Mouse (Mus musculus): ENCODE results near the gene Plxdc1. TPM values are rescaled to one million over a fixed set of nuclear protein-coding genes. Genes with fewer than 3 reads are reported as not detected.

The Plxdc1 gene
- polyA plus RNA-seq, 2 experiments, result 0.20 to 0.38 TPM

DNA sequence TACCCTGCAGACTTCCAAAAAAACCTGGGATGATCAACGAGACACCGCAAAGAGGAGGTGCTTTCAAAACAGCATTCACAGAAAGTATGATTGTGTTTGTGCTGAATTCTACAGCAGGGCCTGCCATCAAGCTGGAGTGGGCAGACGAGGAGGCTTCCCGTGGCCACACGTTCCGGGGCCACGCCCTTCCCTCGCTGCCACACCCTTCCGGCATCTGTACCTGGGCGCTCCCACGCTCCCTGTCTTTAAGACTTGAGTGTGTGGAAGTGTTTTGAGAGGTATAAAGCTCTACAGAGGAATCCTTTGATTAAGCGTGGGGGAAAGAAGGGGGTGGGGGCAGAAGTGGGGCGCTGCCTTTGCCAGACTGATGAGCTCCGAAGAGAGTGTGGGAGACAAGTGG, 73.1 kb downstream of the Plxdc1 start:
- Histone ChIP-seq H3K27ac (no peak overlapping the region), H3K36me3 (replicated peaks; ENCODE audit: control insufficient read depth, insufficient read depth, low read depth) (no peaks in the 10 kb centered on the region), H3K4me3 (ENCODE audit: insufficient read depth in 1 of 2, low read depth in 2 of 2, low read length in 2 of 2) (no peak overlapping the region), H3K27me3 (ENCODE audit: control insufficient read depth, insufficient read depth, low read length) (no peaks in the 10 kb centered on the region), H3K4me1 (replicated peaks; ENCODE audit: control insufficient read depth in 2 of 2, insufficient read depth in 2 of 2, low read length in 1 of 2) (no peaks in the 10 kb centered on the region), H3K9me3 (ENCODE audit: control insufficient read depth, low read length) (no peaks in the 10 kb centered on the region), H3K9ac (replicated peaks) (no peak overlapping the region), H3K4me2 (ENCODE audit: low read depth) (no peak overlapping the region)
- ATAC-seq (ENCODE audit: insufficient read depth) (no peak), DNase-seq (ENCODE audit: low read depth in 3 of 3, low spot score in 3 of 3) (no peak)
- TF ChIP-seq EP300 (IDR thresholded peaks at IDR 0.05; ENCODE audit: low read depth) (no peak), CTCF (IDR thresholded peaks at IDR 0.05; ENCODE audit: low read depth) (no peak)
- 63% methylated on average over 14 of the region's 14 CpGs for WGBS (ENCODE audit: insufficient replicate concordance)

DNA sequence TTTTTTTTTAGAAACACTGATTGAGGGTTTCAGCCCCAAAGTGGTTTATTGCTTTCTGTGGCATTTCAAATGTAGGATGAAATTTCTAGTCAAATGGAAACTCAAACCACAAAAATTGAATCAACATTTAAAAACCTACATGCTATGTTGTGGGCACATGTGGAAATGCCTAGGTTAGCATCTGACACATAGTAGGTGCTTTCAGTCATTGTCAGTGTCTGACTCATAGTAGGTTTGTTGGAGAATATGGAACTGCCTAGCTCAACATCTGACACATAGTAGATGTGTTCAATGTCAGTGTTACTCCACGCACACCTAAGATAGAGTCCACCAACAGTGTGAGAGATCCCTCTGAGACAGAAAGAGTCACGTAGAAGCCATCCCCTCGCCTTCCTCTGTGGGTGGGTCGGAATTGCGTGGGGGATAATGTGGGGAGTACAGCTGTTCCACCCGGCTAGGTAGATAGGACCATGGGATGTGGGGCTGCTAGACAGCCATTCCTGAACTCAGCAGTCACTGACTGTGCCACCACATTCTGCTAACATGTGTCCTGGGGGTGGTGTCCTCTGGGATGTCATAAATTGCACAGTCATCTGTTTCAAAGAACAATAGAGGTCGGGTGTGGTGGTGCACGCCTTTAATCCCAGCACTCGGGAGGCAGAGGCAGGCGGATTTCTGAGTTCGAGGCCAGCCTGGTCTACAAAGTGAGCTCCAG, 77.5 kb downstream of the Plxdc1 start:
- Histone ChIP-seq H3K36me3 (replicated peaks; ENCODE audit: control insufficient read depth, insufficient read depth, low read depth) (no peaks in the 10 kb centered on the region), H3K27ac (no peak overlapping the region), H3K4me2 (ENCODE audit: low read depth) (no peak overlapping the region), H3K9me3 (ENCODE audit: control insufficient read depth, low read length) (no peaks in the 10 kb centered on the region), H3K9ac (replicated peaks) (no peak overlapping the region), H3K4me1 (replicated peaks; ENCODE audit: control insufficient read depth in 2 of 2, insufficient read depth in 2 of 2, low read length in 1 of 2) (no peaks in the 10 kb centered on the region), H3K4me3 (ENCODE audit: insufficient read depth in 1 of 2, low read depth in 2 of 2, low read length in 2 of 2) (no peak overlapping the region), H3K27me3 (ENCODE audit: control insufficient read depth, insufficient read depth, low read length) (no peaks in the 10 kb centered on the region)
- no peak for DNase-seq (ENCODE audit: low read depth in 3 of 3, low spot score in 3 of 3)
- no peak for ATAC-seq (ENCODE audit: insufficient read depth)
- 59% methylated on average over 11 of the region's 11 CpGs for WGBS (ENCODE audit: insufficient replicate concordance)
- TF ChIP-seq EP300 (IDR thresholded peaks at IDR 0.05; ENCODE audit: low read depth) (no peak), CTCF (IDR thresholded peaks at IDR 0.05; ENCODE audit: low read depth) (no peak)

DNA sequence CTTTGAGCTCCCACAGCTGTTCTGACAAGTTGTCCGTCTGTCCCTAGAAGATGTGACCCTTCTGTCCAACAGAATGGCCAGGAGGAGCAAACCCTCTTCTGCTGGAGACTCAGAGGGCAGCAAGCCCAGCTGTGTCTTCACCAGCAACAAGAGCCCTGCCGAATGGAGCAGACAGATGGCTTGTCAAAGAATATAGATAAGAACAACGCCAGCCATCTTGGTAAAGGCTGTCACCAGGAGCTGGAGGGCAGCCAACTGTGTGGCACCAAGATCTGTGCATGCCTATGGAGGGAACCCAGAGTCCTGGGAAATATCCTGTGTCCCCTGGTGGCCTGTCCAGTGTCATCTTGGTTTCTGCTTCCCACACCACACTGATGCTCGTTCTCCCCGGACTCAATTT, 78.3 kb downstream of the Plxdc1 start:
- no peak for ATAC-seq (ENCODE audit: insufficient read depth)
- Histone ChIP-seq H3K4me2 (ENCODE audit: low read depth) (no peak overlapping the region), H3K4me3 (ENCODE audit: insufficient read depth in 1 of 2, low read depth in 2 of 2, low read length in 2 of 2) (no peak overlapping the region), H3K9ac (replicated peaks) (no peak overlapping the region), H3K36me3 (replicated peaks; ENCODE audit: control insufficient read depth, insufficient read depth, low read depth) (no peaks in the 10 kb centered on the region), H3K27me3 (ENCODE audit: control insufficient read depth, insufficient read depth, low read length) (no peaks in the 10 kb centered on the region), H3K27ac (no peak overlapping the region), H3K4me1 (replicated peaks; ENCODE audit: control insufficient read depth in 2 of 2, insufficient read depth in 2 of 2, low read length in 1 of 2) (no peaks in the 10 kb centered on the region), H3K9me3 (ENCODE audit: control insufficient read depth, low read length) (no peaks in the 10 kb centered on the region)
- TF ChIP-seq CTCF (IDR thresholded peaks at IDR 0.05; ENCODE audit: low read depth) (no peak), EP300 (IDR thresholded peaks at IDR 0.05; ENCODE audit: low read depth) (no peak)
- DNase-seq (ENCODE audit: low read depth in 3 of 3, low spot score in 3 of 3), result no peak
- WGBS (ENCODE audit: insufficient replicate concordance), result 54% methylated on average over 5 of the region's 5 CpGs

DNA sequence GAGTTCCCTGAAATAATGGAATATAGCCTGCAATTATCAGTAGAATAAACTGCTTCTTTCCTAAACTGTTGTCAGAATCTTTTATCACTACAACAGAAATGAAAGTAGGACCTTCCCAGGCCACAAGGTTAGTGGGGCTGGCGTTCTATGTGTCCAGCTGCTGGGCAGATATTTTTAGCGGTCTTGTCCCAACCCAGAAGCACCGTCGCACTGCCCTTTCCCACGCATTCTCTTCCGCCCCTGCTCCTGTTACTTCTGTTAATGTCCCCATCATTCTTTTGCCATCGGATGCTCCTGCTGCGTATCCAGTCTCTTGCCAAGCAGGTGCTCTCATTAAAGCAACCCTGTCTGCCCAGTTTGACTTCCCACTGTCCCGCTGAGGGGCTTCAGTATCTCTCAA, 79.3 kb downstream of the Plxdc1 start:
- Histone ChIP-seq H3K9me3 (ENCODE audit: control insufficient read depth, low read length) (no peaks in the 10 kb centered on the region), H3K27ac (no peak overlapping the region), H3K4me3 (ENCODE audit: insufficient read depth in 1 of 2, low read depth in 2 of 2, low read length in 2 of 2) (no peak overlapping the region), H3K36me3 (replicated peaks; ENCODE audit: control insufficient read depth, insufficient read depth, low read depth) (no peaks in the 10 kb centered on the region), H3K9ac (replicated peaks) (no peak overlapping the region), H3K4me1 (replicated peaks; ENCODE audit: control insufficient read depth in 2 of 2, insufficient read depth in 2 of 2, low read length in 1 of 2) (no peaks in the 10 kb centered on the region), H3K4me2 (ENCODE audit: low read depth) (no peak overlapping the region), H3K27me3 (ENCODE audit: control insufficient read depth, insufficient read depth, low read length) (no peaks in the 10 kb centered on the region)
- DNase-seq (ENCODE audit: low read depth in 3 of 3, low spot score in 3 of 3) (no peak), ATAC-seq (ENCODE audit: insufficient read depth) (no peak)
- TF ChIP-seq CTCF (IDR thresholded peaks at IDR 0.05; ENCODE audit: low read depth) (no peak), EP300 (IDR thresholded peaks at IDR 0.05; ENCODE audit: low read depth) (no peak)
- WGBS (ENCODE audit: insufficient replicate concordance), result 76% methylated on average over 9 of the region's 9 CpGs

DNA sequence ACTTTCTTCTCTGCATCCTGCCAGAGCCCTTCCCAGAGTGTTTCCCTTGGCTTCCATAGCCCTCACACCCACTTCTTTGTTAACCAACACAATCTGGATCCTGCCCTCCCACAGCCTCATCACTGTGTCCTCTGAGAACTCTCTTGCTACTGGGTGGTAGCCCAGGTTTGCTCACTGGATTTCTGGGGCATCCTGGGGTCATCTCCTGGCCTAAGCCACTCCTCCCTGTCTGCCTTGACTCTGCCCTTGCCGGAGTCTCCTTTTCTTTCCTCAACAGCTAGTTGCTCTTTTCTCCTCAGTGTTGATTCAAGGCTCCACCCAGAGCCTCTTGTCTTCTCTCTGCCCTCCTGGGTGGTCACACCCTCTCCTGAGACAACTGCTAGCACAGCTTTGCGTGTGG, 80.3 kb downstream of the Plxdc1 start:
- H3K4me2 ChIP-seq (ENCODE audit: low read depth), result no peak overlapping the region

More for the DNA sequence above, 80.3 kb downstream of the Plxdc1 start:
- H3K9me3 ChIP-seq (ENCODE audit: control insufficient read depth, low read length), result no peaks in the 10 kb centered on the region
- 48% methylated on average over 2 of the region's 2 CpGs for WGBS (ENCODE audit: insufficient replicate concordance)
- no peak overlapping the region for H3K9ac ChIP-seq (replicated peaks)
- no peaks in the 10 kb centered on the region for H3K36me3 ChIP-seq (replicated peaks; ENCODE audit: control insufficient read depth, insufficient read depth, low read depth)
- ATAC-seq (ENCODE audit: insufficient read depth) (no peak), DNase-seq (ENCODE audit: low read depth in 3 of 3, low spot score in 3 of 3) (no peak)
- no peak overlapping the region for H3K27ac ChIP-seq
- TF ChIP-seq CTCF (IDR thresholded peaks at IDR 0.05; ENCODE audit: low read depth), result no peak
- TF ChIP-seq EP300 (IDR thresholded peaks at IDR 0.05; ENCODE audit: low read depth), result no peak
- no peak overlapping the region for H3K4me3 ChIP-seq (ENCODE audit: insufficient read depth in 1 of 2, low read depth in 2 of 2, low read length in 2 of 2)
- no peaks in the 10 kb centered on the region for H3K4me1 ChIP-seq (replicated peaks; ENCODE audit: control insufficient read depth in 2 of 2, insufficient read depth in 2 of 2, low read length in 1 of 2)
- H3K27me3 ChIP-seq (ENCODE audit: control insufficient read depth, insufficient read depth, low read length), result no peaks in the 10 kb centered on the region

Data from liver, embryonic 14.5 days (tissue).